Mouse (Mus musculus) forelimb bud, embryonic 11.5 days (tissue): ENCODE measurements around the gene Ccdc65.
"Not testable (repeated sequence)": the region's sequence is repeated elsewhere in the genome, so short reads cannot be mapped to it uniquely, and the experiment has no call there.

Source experiments
- DNase-seq: peaks from one replicate; pipeline ENCODE4 v3.0.0-alpha.2; 2012; ENCODE audit warnings: low read depth, low spot score

The Ccdc65 gene

DNA sequence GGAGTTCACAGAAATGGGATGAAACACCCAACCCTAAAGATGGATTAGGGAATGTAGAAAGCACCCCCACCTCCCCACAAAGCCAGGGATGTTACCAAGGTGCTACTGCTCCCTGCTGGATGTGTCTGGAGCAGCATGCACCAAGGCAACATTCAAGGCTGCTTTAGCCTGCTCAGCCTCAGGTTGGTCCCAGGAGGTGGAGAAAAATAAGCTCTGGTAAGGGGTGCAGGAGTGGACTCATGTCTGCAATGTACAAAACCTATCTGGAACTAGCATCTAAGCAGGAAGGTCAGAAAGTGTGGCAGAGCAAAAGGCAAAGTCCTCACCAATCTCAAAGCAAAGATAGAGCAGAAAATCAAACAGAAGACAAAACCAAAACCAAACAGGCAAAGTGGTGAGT is 29.9 kb downstream of the Ccdc65 start:
- no peak for DNase-seq

DNA sequence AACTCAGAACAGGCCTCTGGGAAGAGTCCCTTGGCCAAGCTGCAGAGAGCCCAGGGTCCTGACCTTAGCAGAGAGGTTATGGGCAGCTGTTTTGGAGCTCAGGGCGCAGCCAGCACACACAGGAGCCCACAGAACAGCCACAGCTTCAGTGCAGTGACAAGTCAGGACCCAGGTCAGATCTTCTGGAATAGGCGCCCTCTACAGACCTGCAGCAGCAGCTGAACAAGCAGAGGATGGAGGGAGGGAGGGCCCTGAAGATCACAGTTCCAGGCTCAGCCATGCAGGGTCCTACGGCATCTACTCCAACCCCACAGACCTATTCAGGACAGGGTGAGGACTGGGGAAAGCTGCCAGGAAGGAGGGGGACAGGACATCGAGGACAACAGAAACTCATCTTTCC is 30.8 kb downstream of the Ccdc65 start:
- DNase-seq: no peak

DNA sequence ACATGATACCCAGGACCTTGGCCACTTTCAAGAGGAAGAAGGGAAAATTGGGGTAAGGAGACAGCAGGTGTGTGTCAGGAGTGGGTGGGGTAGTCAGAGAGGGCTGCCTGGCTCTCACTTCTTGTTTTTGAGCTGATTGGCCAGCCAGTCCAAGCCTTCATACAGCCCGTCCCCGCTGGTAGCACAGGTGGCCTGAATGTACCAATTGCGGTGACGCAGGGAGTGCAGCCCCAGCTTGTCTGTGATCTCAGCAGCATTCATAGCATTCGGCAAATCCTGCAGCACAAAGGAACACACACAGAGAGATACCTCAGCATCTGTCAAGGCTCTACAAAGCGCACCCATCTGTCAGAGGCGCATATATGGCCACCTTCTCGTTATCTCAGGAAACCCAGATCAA is 32.2 kb downstream of the Ccdc65 start:
- DNase-seq: no peak

DNA sequence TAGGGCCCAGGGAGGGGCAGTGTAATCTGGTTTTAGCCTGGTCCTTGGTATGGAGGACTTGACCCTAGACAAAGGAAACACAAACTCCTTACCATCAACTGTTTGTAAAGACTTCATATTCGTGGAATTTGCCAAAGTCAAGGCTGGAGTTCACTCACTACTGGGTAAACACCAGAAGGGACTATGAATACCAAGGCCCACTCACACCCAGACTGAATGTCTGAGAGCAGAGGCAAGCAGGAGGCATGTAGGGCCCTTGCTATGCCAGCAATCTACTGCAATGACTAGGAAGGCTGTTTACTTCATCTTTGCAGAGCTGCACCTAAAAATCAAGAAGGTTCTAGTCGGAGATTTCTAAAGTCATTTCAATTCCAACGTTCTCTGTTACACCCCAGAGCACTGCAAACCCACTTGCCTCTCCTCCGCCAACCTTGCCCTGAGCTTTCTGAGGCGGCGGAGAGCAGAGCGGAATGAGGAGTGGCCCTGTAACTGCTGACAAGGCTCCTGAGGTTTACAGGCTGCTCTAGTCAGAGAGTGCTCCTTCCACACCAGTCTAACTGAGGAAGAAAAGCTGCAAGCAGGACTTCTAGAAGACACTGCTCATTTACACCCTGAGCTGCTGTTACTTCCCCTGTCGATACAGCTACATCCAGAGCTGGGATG is 34.9 kb downstream of the Ccdc65 start:
- DNase-seq: no peak

DNA sequence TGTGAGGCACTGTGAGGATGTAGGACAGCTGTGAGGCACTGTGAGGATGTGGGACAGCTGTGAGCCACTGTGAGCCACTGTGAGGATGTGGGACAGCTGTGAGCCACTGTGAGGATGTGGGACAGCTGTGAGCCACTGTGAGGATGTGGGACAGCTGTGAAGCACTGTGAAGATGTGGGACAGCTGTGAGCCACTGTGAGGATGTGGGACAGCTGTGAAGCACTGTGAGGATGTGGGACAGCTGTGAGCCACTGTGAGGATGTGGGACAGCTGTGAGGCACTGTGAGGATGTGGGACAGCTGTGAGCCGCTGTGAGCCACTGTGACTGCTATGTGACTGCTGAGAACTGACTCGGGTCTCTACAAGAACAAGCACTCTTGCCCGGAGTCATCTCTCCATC is 35.9 kb downstream of the Ccdc65 start:
- not testable (repeated sequence) for DNase-seq

DNA sequence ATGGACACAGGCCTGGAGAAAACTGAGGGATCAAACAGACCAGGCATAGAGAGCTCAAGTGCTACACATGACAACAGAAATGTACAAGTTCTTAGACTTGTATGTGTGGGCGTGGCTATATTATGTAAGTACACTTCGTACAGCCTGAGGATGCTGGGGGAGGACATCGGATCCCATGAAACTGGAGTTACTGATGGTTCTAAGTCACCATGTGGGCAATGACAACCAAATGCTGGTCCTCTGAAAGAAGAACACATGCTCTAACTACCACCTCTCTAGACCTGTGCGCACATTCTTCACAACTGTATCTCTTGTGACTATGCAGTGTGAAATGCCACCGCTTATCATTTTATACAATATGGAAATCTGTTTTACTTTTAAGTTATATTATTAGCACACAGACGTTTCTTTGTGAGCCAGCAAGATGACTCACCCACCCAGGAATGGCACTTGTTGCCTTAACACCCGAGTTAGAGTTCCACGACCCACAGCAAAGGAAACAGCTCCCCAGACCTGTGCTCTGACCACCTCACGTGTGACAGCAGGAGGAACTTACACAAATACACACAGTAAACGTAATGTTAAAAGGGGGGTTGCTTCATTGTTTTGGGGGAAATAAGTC is 38.4 kb downstream of the Ccdc65 start:
- DNase-seq: no peak

DNA sequence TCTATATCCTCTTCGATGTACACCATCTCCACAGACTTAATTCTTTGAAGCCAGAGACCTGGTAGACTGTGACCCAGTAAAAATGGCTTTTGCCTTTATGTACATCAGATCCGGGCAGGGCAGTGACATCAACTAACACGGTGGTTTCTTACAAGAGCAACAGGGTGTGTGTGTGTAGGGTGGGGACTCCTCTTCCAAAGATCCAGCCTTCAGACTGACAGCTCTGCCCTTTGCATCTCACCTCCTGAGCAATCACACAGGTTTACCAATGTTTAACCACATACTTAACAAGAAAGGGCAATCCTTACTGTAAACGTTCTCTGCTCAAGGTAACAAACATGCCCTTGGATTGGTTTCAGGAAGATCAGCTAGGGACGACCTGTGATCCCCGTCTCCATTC is 39.3 kb downstream of the Ccdc65 start:
- DNase-seq: no peak

DNA sequence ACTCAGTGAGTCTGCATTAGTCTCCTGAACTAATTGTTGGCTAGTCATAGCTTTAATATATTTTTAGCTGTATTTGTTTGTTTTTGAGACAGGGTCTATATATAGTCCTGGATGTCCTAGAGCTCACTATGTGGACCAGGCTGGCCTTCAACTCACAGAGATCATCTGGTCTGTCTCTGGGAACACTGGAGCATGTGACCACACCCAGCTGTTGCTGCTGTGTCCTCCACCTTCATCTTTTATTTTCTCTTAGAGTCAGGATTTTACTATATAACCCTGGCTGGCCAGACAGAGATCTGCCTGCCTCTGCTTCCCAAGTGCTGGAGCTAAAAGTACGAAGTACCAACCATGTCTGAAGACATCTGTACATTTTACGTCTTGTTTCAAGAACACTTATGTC is 41.1 kb downstream of the Ccdc65 start:
- DNase-seq: no peak

DNA sequence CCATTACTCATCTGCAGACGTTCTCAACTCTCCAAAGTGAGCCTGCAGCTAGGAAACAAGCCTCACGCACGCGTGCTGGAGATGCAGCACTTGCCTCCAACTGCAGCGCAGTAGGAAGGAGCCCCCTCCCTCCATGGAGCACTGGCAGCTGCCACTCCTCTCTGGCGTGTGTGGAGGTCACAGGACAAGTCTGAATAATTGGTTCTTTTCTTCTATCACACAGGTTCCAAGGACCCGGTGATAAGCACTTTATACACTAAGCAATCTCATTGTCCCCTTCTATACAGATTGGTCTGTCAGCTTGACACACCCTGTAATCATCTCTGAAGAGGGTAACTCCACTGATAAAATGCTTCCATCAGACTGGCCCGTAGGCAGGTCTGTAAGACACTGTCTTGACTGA is 45.0 kb downstream of the Ccdc65 start:
- DNase-seq: no peak

DNA sequence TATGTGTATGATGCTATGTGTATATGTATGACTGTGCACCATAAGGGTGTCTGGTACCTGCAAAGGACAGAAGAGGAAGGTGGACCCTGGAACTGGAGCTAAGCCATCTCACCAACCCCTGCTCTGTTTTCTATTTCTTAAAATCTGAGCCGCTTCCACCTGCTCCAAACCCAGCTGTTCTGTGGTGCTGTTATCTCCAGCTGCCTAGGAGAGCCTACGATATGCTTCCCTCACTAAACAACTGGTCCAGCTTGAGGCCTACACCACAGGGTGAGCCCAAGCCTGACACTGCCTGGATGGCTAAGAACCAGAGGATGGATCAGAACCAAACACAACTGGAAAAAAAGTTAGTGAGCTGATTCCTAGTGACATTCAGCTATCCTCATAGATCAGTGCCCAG is 46.1 kb downstream of the Ccdc65 start:
- DNase-seq: no peak

DNA sequence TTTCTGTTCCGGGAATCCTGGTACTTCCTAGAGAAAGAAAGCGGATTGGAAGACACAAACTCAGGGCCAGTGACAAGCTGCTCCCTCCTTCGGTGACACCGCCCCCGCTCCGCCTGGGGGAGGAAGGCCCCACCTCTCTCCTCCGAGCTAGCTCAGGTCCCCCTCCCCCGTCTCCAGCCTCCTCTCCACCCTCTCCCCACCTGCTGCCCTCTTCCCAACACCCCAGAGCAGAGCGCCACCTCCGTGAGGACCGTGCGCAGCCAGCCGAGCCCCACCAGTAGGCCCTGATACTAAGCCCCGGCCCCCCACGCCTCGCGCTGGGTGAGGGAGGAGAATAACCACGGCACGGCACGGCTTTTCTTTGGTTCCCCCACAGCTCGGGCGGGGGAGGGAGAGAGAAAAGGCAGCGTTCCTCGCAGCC is 54.2 kb downstream of the Ccdc65 start:
- DNase-seq: peak; percentile 65

DNA sequence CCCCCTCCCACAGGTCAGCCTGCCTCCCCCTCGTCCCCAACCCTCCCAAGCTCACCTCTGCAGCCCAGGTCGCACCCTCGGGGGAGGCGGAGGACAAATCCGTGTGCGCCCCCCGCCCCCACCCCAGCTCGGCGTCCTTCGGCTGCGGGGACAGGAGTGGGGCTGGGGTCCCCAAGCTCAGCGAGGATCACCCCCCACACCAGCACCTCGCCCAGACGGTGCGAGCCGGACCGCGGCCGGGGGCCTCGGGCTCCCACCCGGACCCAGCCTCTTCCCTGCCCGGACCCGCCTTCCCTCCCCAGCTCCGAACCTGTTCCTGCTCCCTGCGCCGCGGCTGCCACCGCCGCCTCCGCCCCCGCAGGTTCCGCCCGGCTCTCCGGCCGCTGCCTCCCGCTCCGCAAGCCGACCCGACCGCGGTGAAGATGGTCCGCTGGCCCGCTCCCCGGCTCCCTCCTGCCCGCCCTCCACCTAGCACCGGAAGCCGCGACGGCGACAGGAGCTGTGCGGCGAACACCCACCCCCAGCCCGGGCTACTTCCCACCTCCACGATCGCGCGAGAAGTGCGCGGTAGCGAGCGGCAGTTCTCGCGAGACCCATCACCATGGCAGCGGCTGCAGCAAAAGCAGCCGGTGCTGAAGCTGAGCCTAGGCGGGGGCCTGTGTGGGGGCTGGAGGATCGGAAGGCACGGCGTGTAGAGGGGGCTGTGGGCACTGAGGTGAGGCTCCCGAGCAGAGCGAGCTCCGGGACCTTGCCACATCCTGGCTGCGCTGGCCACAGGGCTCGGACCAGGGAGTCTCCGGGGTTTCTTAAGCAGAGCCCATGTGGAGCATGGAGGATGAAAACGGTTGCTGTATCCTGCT is 54.9 kb downstream of the Ccdc65 start, which contains the start of gene Arf3:
TSS of gene Arf3 (minus strand) at position 545 of the 860 bp plus-strand sequence.
- DNase-seq: peak; percentile 97

DNA sequence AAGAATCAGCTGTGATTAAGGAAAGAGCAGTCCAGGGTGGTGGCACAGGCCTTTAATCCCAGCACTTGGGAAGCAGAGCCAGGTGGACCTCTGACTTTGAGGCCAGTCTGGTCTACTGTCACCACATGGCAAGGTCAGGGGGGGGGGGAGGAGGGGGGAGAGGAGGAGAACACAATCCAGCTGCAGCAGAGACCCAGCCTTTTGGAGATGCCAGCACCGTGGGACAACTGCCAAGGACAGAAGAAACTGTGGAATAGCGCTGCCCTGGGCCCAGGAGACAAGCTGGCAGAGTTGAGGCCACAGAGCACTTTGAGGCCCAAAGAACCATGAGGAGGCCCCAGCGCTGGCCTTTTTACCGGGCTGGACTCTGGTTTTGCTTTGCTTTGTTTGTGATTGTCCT is 57.9 kb downstream of the Ccdc65 start:
- DNase-seq: no peak

DNA sequence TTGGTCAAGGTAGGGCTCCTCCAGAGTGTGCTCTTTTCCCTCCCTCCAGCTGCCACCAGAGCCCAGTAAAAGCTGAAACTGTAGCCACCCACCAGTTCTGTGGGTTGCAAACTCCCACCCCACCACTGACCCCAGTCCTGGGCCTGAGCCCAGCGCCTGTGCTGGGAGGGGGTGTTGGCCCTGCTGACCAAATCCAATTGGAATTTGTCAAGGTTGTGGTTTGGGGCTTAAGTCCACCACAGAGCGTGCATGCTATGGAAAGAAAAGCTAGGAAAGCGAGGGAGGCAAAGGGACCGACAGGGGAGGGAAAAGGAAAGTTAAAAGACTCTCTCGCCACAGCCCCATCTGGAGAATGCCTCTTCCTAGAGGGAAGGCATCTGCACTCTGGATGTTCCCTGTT is 60.3 kb downstream of the Ccdc65 start:
- no peak for DNase-seq

DNA sequence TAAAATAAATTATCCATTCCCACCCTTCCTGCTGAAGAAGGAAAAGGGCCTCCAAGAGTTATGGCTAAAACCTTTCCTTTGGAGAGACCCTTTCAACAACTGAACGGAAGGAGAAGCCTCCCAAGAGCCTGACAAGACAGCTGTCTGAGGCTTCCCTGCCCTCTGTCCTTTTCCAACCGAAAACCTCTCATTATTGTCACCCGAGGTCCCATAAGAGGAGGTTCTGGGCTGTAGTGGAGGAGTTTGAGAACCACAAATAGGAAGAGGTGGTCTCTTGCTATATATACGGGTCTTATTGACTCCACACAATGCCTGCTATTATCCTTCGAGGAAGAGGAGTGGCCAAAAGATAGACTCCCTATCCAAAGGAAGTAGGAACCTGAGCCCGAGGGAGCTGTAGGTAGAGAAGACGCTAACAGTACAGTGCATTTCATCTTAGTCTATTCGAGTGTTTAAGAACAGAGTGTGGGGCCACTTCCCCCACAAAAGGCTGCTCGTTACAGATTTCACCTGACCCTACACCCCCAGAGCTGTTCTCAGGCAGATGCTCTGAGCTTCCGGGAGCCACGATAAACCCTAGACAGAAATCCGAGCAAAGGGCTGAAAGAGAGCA is 63.9 kb downstream of the Ccdc65 start:
- no peak for DNase-seq

DNA sequence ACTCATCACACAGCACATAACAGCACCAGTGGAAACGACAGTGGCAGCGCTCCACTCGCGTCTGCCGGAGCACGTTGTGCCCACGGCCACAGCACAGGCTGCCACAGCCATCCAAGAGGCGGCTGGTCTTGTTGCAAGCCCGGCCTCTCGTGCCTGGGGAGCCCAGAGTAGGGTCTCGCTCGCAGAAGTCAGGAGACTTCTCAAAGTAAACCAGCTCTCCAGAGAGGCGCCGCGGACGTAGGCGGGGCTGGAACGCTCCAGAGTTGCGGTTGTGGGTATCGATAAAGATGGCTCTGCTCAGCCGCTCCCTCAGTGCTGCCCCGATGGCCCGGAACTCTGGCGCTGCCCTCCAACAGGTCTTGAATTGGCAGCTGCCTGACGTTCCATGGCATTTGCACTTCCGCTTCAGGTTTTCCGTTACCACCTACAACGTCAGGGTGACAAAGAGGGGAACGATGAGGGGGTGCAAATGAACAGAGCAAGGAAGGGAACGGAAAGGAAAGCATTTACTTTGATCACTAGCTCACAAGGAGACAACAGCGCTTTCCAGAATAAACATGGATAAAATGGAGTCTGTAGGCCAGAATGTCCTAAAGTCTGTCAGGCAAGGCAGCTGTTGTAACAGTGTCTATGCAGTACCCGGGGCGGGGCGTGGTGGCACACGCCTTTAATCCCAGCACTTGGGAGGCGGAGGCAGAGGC is 64.7 kb downstream of the Ccdc65 start:
- DNase-seq: no peak
